Mouse (Mus musculus): ENCODE results near the gene Ak1. TPM values are rescaled to one million over a fixed set of nuclear protein-coding genes. Genes with fewer than 3 reads are reported as not detected.

Ak1 gene
- polyA plus RNA-seq, 1 experiment from 2014 or later = 21.8 TPM

GRCm38 (mm10) chr2:32586871-32587351 lies 34.6 kb upstream of the Ak1 start, which contains the start of gene St6galnac4:
Gene St6galnac4, plus strand, starts transcription at chr2:32587095.
- H3K36me3 ChIP-seq (ENCODE audit: control insufficient read depth, insufficient read depth, low read length) = no peaks in the 10 kb centered on the region
- TF ChIP-seq EP300 (optimal IDR thresholded peaks at IDR 0.05) (no peak), CTCF (IDR thresholded peaks at IDR 0.05; ENCODE audit: low read depth) (peak; percentile 71)
- ATAC-seq (ENCODE audit: low FRiP score, low TSS enrichment) (peak; percentile 90), DNase-seq (ENCODE audit: low spot score) (peak; percentile 88)
- H3K9ac ChIP-seq (ENCODE audit: low read length) = peak within 1 kb of the TSS; percentile 53
- H3K9me3 ChIP-seq (ENCODE audit: control insufficient read depth, low read length) = no peaks in the 10 kb centered on the region
- peak within 1 kb of the TSS; percentile 67 for H3K27ac ChIP-seq (replicated peaks)
- under 1% methylated on average over 38 of the region's 38 CpGs for WGBS
- H3K4me2 ChIP-seq (replicated peaks; ENCODE audit: low read depth) = peak within 1 kb of the TSS; percentile 71
- no peaks in the 10 kb centered on the region for H3K27me3 ChIP-seq (ENCODE audit: control insufficient read depth, insufficient read depth, low read length)
- no peaks in the 10 kb centered on the region; the same call in 1 of the 2 replicates for H3K4me1 ChIP-seq (replicated peaks; ENCODE audit: control insufficient read depth, insufficient read depth)
- H3K4me3 ChIP-seq (ENCODE audit: low read depth, low read length) = peak within 1 kb of the TSS; percentile 49

GRCm38 (mm10) chr2:32587731-32588321 lies 33.7 kb upstream of the Ak1 start:
- H3K4me2 ChIP-seq (replicated peaks; ENCODE audit: low read depth) = peak overlapping the region; percentile 71
- DNase-seq (ENCODE audit: low spot score) (no peak), ATAC-seq (ENCODE audit: low FRiP score, low TSS enrichment) (no peak)
- no peak for TF ChIP-seq EP300 (optimal IDR thresholded peaks at IDR 0.05)
- TF ChIP-seq CTCF (IDR thresholded peaks at IDR 0.05; ENCODE audit: low read depth) = no peak
- no peaks in the 10 kb centered on the region for H3K27me3 ChIP-seq (ENCODE audit: control insufficient read depth, insufficient read depth, low read length)
- peak overlapping the region; percentile 67 for H3K27ac ChIP-seq (replicated peaks)
- peak overlapping the region; percentile 53 for H3K9ac ChIP-seq (ENCODE audit: low read length)
- no peaks in the 10 kb centered on the region for H3K9me3 ChIP-seq (ENCODE audit: control insufficient read depth, low read length)
- 39% methylated on average over 9 of the region's 9 CpGs for WGBS
- peak overlapping the region; percentile 49 for H3K4me3 ChIP-seq (ENCODE audit: low read depth, low read length)
- no peaks in the 10 kb centered on the region; the same call in 1 of the 2 replicates for H3K4me1 ChIP-seq (replicated peaks; ENCODE audit: control insufficient read depth, insufficient read depth)
- H3K36me3 ChIP-seq (ENCODE audit: control insufficient read depth, insufficient read depth, low read length) = no peaks in the 10 kb centered on the region

GRCm38 (mm10) chr2:32589213-32589795 lies 32.3 kb upstream of the Ak1 start:
- DNase-seq (ENCODE audit: low spot score) = no peak
- Histone ChIP-seq H3K36me3 (ENCODE audit: control insufficient read depth, insufficient read depth, low read length) (no peaks in the 10 kb centered on the region), H3K9ac (ENCODE audit: low read length) (no peak overlapping the region), H3K27me3 (ENCODE audit: control insufficient read depth, insufficient read depth, low read length) (no peaks in the 10 kb centered on the region), H3K27ac (replicated peaks) (no peak overlapping the region), H3K4me2 (replicated peaks; ENCODE audit: low read depth) (no peak overlapping the region), H3K4me3 (ENCODE audit: low read depth, low read length) (no peak overlapping the region), H3K9me3 (ENCODE audit: control insufficient read depth, low read length) (no peaks in the 10 kb centered on the region), H3K4me1 (replicated peaks; ENCODE audit: control insufficient read depth, insufficient read depth) (no peaks in the 10 kb centered on the region)
- ATAC-seq (ENCODE audit: low FRiP score, low TSS enrichment) = no peak
- 62% methylated on average over 11 of the region's 11 CpGs for WGBS
- TF ChIP-seq CTCF (IDR thresholded peaks at IDR 0.05; ENCODE audit: low read depth) = no peak
- no peak for TF ChIP-seq EP300 (optimal IDR thresholded peaks at IDR 0.05)

- Histone ChIP-seq H3K27ac (replicated peaks) (no peak overlapping the region), H3K4me2 (replicated peaks; ENCODE audit: low read depth) (no peak overlapping the region), H3K4me3 (ENCODE audit: low read depth, low read length) (no peak overlapping the region), H3K9me3 (ENCODE audit: control insufficient read depth, low read length) (no peaks in the 10 kb centered on the region), H3K36me3 (ENCODE audit: control insufficient read depth, insufficient read depth, low read length) (no peaks in the 10 kb centered on the region), H3K27me3 (ENCODE audit: control insufficient read depth, insufficient read depth, low read length) (no peaks in the 10 kb centered on the region), H3K9ac (ENCODE audit: low read length) (no peak overlapping the region), H3K4me1 (replicated peaks; ENCODE audit: control insufficient read depth, insufficient read depth) (no peaks in the 10 kb centered on the region)
- no peak for ATAC-seq (ENCODE audit: low FRiP score, low TSS enrichment)
- DNase-seq (ENCODE audit: low spot score) = no peak
- TF ChIP-seq EP300 (optimal IDR thresholded peaks at IDR 0.05) (no peak), CTCF (IDR thresholded peaks at IDR 0.05; ENCODE audit: low read depth) (no peak)
- 66% methylated on average over 10 of the region's 10 CpGs for WGBS
Observed at GRCm38 (mm10) chr2:32590224-32590623, 31.3 kb upstream of the Ak1 start.

GRCm38 (mm10) chr2:32591249-32591648 lies 30.3 kb upstream of the Ak1 start:
- H3K4me2 ChIP-seq (replicated peaks; ENCODE audit: low read depth) = no peak overlapping the region
- no peaks in the 10 kb centered on the region for H3K4me1 ChIP-seq (replicated peaks; ENCODE audit: control insufficient read depth, insufficient read depth)
- H3K9ac ChIP-seq (ENCODE audit: low read length) = no peak overlapping the region
- WGBS = 62% methylated on average over 6 of the region's 6 CpGs
- H3K4me3 ChIP-seq (ENCODE audit: low read depth, low read length) = no peak overlapping the region
- ATAC-seq (ENCODE audit: low FRiP score, low TSS enrichment) = no peak
- no peak for TF ChIP-seq EP300 (optimal IDR thresholded peaks at IDR 0.05)
- TF ChIP-seq CTCF (IDR thresholded peaks at IDR 0.05; ENCODE audit: low read depth) = no peak
- H3K27me3 ChIP-seq (ENCODE audit: control insufficient read depth, insufficient read depth, low read length) = no peaks in the 10 kb centered on the region
- no peak for DNase-seq (ENCODE audit: low spot score)
- H3K27ac ChIP-seq (replicated peaks) = no peak overlapping the region
- no peaks in the 10 kb centered on the region for H3K36me3 ChIP-seq (ENCODE audit: control insufficient read depth, insufficient read depth, low read length)
- H3K9me3 ChIP-seq (ENCODE audit: control insufficient read depth, low read length) = no peaks in the 10 kb centered on the region

- H3K9me3 ChIP-seq (ENCODE audit: control insufficient read depth, low read length) = no peaks in the 10 kb centered on the region
- H3K4me1 ChIP-seq (replicated peaks; ENCODE audit: control insufficient read depth, insufficient read depth) = no peaks in the 10 kb centered on the region; the same call in 1 of the 2 replicates
- no peak overlapping the region for H3K27ac ChIP-seq (replicated peaks)
- 88% methylated on average over 13 of the region's 13 CpGs for WGBS
- no peak overlapping the region for H3K9ac ChIP-seq (ENCODE audit: low read length)
- DNase-seq (ENCODE audit: low spot score) = no peak
- H3K27me3 ChIP-seq (ENCODE audit: control insufficient read depth, insufficient read depth, low read length) = no peaks in the 10 kb centered on the region
- H3K36me3 ChIP-seq (ENCODE audit: control insufficient read depth, insufficient read depth, low read length) = peaks cover 6% of the 10 kb centered on the region; the same call in 1 of the 2 replicates
- ATAC-seq (ENCODE audit: low FRiP score, low TSS enrichment) = no peak
- no peak overlapping the region for H3K4me3 ChIP-seq (ENCODE audit: low read depth, low read length)
- H3K4me2 ChIP-seq (replicated peaks; ENCODE audit: low read depth) = no peak overlapping the region
- TF ChIP-seq EP300 (optimal IDR thresholded peaks at IDR 0.05) (no peak), CTCF (IDR thresholded peaks at IDR 0.05; ENCODE audit: low read depth) (no peak)
Observed at GRCm38 (mm10) chr2:32596725-32597124, 24.8 kb upstream of the Ak1 start.
